Mouse (Mus musculus) limb, embryonic 15.5 days (tissue): ENCODE results near the gene Hbq1a. TPM values are rescaled to one million over a fixed set of nuclear protein-coding genes. Genes with fewer than 3 reads are reported as not detected.
A peak's percentile ranks its signal among the peaks of the same experiment; 100 is the strongest.
"Not testable (repeated sequence)": the region's sequence is repeated elsewhere in the genome, so short reads cannot be mapped to it uniquely, and the experiment has no call there.

Experiments
- ATAC-seq: fragments of 200-750 bp; cut with Nextera tagmentation; 2 replicates; pipeline ENCODE4 v1.8.0; 2017; ENCODE audit warnings: low read depth, moderate TSS enrichment; ENCODE audit not compliant: insufficient number of reproducible peaks, low FRiP score, low TSS enrichment
- H3K27ac ChIP-seq: fragments of 300-500 bp; sonication (generic); 2 replicates; pipeline ENCODE4 v1.5.1; 2015; ENCODE audit warnings: moderate library complexity, mild to moderate bottlenecking, inconsistent platforms
- H3K27me3 ChIP-seq: fragments of 300-500 bp; sonication (generic); 2 replicates; pipeline ENCODE4 v1.6.1; 2015; ENCODE audit warnings: inconsistent platforms
- H3K36me3 ChIP-seq: fragments of 300-500 bp; sonication (generic); 2 replicates; pipeline ENCODE4 v1.6.1; 2015; ENCODE audit warnings: inconsistent platforms
- H3K4me1 ChIP-seq: fragments of 300-500 bp; sonication (generic); 2 replicates; pipeline ENCODE4 v1.6.1; 2015; ENCODE audit warnings: inconsistent platforms
- H3K4me2 ChIP-seq: fragments of 300-500 bp; sonication (generic); 2 replicates; pipeline ENCODE4 v1.6.1; 2015; ENCODE audit warnings: mild to moderate bottlenecking, inconsistent platforms
- H3K4me3 ChIP-seq: fragments of 300-500 bp; sonication (generic); 2 replicates; pipeline ENCODE4 v1.5.1; 2015; ENCODE audit warnings: mild to moderate bottlenecking, inconsistent platforms
- H3K9ac ChIP-seq: fragments of 300-500 bp; sonication (generic); 2 replicates; pipeline ENCODE4 v1.6.1; 2015; ENCODE audit warnings: inconsistent platforms
- H3K9me3 ChIP-seq: fragments of 300-500 bp; sonication (generic); 2 replicates; pipeline ENCODE4 v1.6.1; 2016; ENCODE audit warnings: inconsistent platforms
- WGBS: fragments of 180-500 bp; shearing (Covaris S2); methylation state at CpG from one replicate; pipeline ENCODE4 v1.1.7; 2015; 5-methylcytosine and 5-hydroxymethylcytosine counted together
- polyA plus RNA-seq: library from polyadenylated mRNA; unstranded; fragments of >200 nt; fragmentation: Nextera tagmentation; extraction: Ambion mirVana; gene quantifications from 2 replicates; pipeline ENCODE4 v1.2.1, GENCODE M21; 2015

Hbq1a gene
- 0.78 and 0.79 TPM in 2 replicates for polyA plus RNA-seq

DNA sequence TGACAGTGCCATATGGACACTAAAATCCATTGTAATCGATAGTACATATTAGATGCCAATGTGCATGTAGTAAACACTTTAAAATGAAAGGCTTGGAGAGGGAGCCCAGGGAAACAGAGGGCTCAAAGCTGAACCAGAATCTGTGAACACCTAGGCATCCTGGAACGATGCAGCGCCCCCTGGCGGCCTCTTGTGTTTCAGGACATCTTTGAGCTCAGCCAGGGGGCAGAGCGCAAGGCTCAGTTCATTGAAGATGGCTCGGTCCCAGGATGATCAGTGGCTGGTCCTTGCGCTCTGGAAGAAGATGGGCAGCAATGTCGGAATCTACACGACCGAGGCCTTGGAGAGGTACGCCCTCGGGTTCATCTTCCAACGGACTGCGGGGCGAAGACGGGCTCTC, at the start of gene Hbq1a:
Gene Hbq1a (plus strand): TSS at position 205 of the 400 bp plus-strand sequence.
- H3K9ac ChIP-seq, H3K36me3 ChIP-seq, H3K4me1 ChIP-seq, ATAC-seq, H3K27ac ChIP-seq, H3K9me3 ChIP-seq: not testable (repeated sequence)
- H3K4me2 ChIP-seq = peak within 1 kb of the TSS; percentile 38
- peak within 1 kb of the TSS; percentile 23 for H3K4me3 ChIP-seq
- peaks cover 13% of the 10 kb centered on the region for H3K27me3 ChIP-seq
- 7% methylated on average over 16 of the region's 16 CpGs for WGBS

DNA sequence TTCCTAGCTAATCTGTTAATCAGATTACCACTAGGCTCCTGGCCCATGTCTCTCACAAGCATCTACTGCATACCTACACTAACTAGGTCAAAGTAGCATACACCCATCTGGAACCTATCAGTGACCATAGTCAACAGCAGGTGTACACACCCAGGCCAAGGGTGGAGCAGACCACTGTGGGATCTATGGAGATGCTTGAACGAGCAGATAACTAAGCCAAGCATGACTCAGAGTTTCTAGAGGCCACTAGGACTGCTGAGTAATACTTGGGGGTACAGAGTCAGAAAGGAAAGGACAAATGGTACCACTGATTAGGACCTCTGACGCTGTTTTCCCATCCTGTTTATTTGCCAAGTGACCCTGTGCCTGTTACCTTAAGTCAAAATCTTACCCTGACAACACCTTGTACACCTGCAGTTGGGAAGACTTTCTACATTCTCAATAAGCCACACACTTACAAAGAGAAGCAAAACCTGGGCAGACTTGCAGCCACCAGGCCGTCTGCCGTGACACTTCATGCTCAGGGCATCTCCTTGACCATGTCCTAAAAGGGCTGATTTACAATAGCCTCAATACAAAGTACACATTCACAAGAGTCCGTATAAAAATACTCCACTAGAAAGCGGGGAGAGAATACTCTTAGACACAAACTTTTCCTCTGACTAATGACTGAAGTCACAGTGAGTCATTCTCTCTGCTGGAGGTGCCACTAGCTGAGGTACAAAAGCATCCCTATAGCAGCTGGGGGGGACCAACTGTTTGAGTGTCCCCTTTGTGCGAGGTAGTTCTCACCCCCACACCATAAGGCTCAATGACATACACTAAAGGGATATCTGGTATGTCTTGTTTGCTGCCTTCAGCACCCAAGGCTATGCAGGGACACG, 48.7 kb upstream of the Hbq1a start:
- H3K27ac ChIP-seq = no peak overlapping the region
- H3K36me3 ChIP-seq = peaks cover 79% of the 10 kb centered on the region
- 84% methylated on average over 8 of the region's 8 CpGs for WGBS
- no peaks in the 10 kb centered on the region for H3K4me1 ChIP-seq
- ATAC-seq = no peak
- no peaks in the 10 kb centered on the region for H3K9me3 ChIP-seq
- H3K9ac ChIP-seq = no peak overlapping the region
- no peak overlapping the region for H3K4me3 ChIP-seq
- H3K27me3 ChIP-seq = no peaks in the 10 kb centered on the region
- H3K4me2 ChIP-seq = no peak overlapping the region

DNA sequence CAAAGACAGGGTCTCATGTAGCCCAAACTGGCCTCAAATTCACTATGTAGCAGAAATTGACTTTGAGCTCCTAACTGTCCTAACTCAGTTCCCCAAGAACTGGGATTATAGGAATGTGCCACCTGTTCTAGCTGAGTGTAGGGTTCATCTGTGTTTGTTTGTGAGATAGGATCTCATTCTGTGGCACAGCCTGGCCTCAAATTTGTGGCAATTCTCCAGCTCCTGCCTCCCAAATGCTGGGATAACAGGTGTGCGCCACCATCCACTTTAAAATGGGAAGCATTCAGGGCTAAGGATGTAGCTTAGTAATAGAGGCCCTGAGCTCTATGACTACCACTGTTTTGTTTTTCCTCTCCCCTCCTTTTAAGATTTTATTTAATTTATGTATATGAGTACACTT, 46.7 kb upstream of the Hbq1a start:
- no peaks in the 10 kb centered on the region for H3K4me1 ChIP-seq
- no peak for ATAC-seq
- no peak overlapping the region for H3K4me2 ChIP-seq
- H3K9ac ChIP-seq = no peak overlapping the region
- no peaks in the 10 kb centered on the region for H3K27me3 ChIP-seq
- H3K4me3 ChIP-seq = no peak overlapping the region
- no peak overlapping the region for H3K27ac ChIP-seq
- 100% methylated on average over 1 of the region's 1 CpGs for WGBS
- peaks cover 62% of the 10 kb centered on the region for H3K36me3 ChIP-seq
- H3K9me3 ChIP-seq = no peaks in the 10 kb centered on the region

DNA sequence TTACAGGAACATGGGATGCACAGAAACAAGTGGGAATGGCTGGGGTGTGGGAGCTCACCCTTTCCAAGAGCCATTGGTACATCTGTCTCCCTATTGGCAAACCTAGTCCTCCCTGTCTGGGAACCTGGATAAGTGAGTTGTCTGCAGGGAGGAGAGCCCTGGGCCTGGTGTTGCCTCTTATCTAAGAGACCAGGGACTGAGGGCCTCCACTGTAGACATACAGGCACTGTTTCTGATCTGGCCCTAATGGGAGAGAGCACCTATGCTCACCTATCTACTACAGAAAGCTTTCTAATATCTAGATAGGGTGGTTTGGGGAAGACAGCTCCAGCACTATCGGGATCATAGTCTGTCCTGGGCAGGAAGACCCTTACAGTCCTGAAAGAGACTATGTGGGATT, 43.7 kb upstream of the Hbq1a start:
- H3K36me3 ChIP-seq = peaks cover 45% of the 10 kb centered on the region
- no peak for ATAC-seq

DNA sequence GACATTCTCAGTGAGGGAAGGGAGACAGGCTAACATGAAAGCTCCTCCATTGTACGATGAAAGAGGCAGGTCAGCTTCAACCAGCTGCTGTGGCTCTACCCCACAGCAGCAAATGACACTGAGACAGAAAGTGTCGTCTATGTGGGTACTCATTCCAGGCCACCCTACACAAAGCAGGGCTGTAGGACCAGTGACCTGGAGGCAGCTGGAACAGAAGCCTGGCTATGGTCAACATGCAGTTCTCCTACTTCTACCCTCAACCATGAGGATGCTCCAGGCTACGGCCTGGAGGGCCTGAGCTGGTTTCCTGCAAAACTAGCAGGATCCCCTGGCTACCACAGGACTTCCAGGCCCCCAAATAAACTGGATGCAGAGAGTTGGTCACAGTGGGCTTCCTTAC, 43.3 kb upstream of the Hbq1a start:
- Histone ChIP-seq H3K27me3 (no peaks in the 10 kb centered on the region), H3K4me1 (no peaks in the 10 kb centered on the region), H3K4me2 (no peak overlapping the region), H3K4me3 (no peak overlapping the region), H3K36me3 (peaks cover 43% of the 10 kb centered on the region), H3K9ac (no peak overlapping the region), H3K9me3 (no peaks in the 10 kb centered on the region), H3K27ac (no peak overlapping the region)
- no peak for ATAC-seq
- WGBS = 88% methylated on average over 3 of the region's 3 CpGs

More for the DNA sequence above, 43.7 kb upstream of the Hbq1a start:
- Histone ChIP-seq H3K27me3 (no peaks in the 10 kb centered on the region), H3K4me3 (no peak overlapping the region), H3K4me1 (no peaks in the 10 kb centered on the region), H3K4me2 (no peak overlapping the region), H3K27ac (no peak overlapping the region), H3K9me3 (no peaks in the 10 kb centered on the region), H3K9ac (no peak overlapping the region)
- 93% methylated on average over 1 of the region's 1 CpGs for WGBS

DNA sequence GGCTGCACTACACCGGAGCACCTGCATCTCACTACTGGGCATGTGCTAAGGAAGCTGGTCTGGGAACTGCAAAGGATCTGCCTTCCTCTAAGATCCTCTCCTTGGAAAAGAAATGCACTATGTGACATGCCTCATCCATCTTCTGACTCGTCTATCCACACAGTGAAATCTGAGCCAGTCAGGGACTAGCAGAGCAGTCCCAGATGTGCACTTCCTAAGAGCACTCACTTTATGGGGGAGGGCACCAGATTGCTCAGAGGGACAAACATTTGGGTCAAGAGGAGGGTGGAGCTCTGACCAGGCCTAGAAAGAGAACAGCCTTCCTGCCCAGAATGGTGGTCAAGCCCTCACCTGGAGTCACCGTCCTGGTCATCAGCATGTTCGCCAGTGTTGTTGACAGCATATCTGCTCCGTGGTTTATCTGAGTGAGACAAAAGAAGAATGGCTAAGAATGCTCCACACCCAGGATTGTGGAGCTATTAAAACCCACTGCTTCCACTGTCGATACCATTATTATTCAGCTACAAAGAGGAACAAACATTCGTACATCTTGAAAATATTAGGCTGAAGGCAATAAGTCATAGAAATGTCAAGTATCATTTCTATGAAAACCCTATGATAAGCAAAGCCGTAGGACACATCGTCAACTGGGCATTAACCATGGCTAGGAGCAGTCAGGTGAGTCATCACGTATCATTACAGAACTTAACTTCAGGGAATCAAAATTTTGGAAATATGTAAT, 37.0 kb upstream of the Hbq1a start:
- Histone ChIP-seq H3K9ac (no peak overlapping the region), H3K36me3 (peaks cover 14% of the 10 kb centered on the region), H3K4me2 (no peak overlapping the region), H3K27ac (no peak overlapping the region), H3K9me3 (no peaks in the 10 kb centered on the region), H3K4me1 (peaks cover 9% of the 10 kb centered on the region), H3K4me3 (no peak overlapping the region), H3K27me3 (no peaks in the 10 kb centered on the region)
- no peak for ATAC-seq
- WGBS = 70% methylated on average over 10 of the region's 10 CpGs

DNA sequence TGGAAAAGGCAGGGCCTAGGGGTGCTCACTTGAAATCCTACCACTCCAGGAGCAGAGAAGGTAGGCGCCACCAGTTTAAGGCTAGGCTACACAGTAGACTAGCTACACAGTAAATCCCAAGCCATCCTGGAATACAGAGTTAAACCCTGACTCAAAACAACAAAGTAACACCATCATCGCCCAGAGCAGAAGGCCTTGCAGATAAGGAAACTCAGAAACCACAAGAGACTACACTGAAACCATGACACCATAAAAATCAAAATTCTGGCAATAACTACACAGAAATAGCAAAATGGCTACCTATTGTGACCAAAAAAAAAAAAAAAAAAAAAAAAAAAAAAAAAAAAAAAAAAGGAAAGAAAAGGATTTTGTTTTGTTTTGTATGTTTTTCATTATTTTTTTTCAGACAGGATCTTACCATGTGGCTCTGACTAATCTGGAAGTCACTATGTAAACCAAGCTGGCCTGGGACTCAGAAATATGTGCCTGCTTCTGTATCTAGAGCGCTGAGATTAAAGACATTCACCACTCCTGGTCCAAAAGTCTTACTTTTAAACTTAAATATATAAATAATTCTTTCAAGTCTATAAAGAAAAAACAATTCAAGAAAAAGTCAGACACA, 34.6 kb upstream of the Hbq1a start:
- Histone ChIP-seq H3K4me2 (no peak overlapping the region), H3K9me3 (no peaks in the 10 kb centered on the region), H3K27ac (no peak overlapping the region), H3K27me3 (no peaks in the 10 kb centered on the region), H3K4me3 (no peak overlapping the region), H3K9ac (no peak overlapping the region), H3K4me1 (peaks cover 15% of the 10 kb centered on the region), H3K36me3 (peaks cover 13% of the 10 kb centered on the region)
- 87% methylated on average over 3 of the region's 3 CpGs for WGBS
- no peak for ATAC-seq

DNA sequence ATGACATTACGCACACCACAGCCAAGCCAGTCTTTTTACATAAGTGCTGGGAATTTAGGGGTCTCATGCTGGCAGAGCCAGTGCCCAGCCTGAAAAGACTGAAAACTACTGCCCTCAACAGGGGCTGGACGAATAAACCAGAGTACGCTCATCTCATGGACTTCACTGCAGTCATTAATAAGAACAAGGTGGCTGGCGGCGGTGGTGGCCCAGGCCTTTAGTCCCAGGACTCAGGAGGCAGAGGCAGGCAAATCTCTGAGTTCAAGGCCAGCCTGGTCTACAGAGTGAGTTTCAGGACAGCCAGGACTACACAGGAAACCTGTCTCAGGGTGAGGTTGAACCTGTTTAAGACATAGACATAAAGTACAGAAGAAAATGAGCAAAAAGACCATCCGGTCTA, 33.7 kb upstream of the Hbq1a start:
- Histone ChIP-seq H3K36me3 (peaks cover 7% of the 10 kb centered on the region), H3K27ac (no peak overlapping the region), H3K4me3 (no peak overlapping the region), H3K9ac (no peak overlapping the region), H3K9me3 (no peaks in the 10 kb centered on the region), H3K27me3 (no peaks in the 10 kb centered on the region), H3K4me2 (no peak overlapping the region), H3K4me1 (peaks cover 15% of the 10 kb centered on the region)
- WGBS = 96% methylated on average over 6 of the region's 6 CpGs
- no peak for ATAC-seq

DNA sequence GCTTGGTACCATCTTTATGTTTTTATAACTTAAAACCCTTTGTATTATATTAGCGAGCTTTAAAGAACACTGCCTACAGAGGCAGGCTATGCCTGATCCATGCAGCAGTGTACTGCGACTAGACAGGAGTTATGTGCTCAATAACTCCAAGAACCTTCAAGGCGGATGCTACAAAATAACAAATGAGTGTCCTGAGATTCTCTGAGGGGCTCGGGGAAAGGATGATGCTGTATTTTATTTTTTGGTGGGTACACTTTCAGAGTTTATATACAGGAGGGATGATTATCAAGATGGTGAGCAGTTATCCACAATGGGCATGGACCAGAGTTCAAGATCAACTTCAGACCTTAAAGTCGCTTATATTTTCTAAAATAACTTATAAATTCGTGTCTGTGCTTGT, 33.1 kb upstream of the Hbq1a start:
- Histone ChIP-seq H3K36me3 (peaks cover 7% of the 10 kb centered on the region), H3K27ac (peak overlapping the region; percentile 95), H3K4me2 (peak overlapping the region; percentile 56), H3K4me3 (peak overlapping the region; percentile 82), H3K9me3 (no peaks in the 10 kb centered on the region), H3K9ac (peak overlapping the region; percentile 95), H3K27me3 (no peaks in the 10 kb centered on the region), H3K4me1 (peaks cover 15% of the 10 kb centered on the region)
- 21% methylated on average over 6 of the region's 6 CpGs for WGBS
- no peak for ATAC-seq

DNA sequence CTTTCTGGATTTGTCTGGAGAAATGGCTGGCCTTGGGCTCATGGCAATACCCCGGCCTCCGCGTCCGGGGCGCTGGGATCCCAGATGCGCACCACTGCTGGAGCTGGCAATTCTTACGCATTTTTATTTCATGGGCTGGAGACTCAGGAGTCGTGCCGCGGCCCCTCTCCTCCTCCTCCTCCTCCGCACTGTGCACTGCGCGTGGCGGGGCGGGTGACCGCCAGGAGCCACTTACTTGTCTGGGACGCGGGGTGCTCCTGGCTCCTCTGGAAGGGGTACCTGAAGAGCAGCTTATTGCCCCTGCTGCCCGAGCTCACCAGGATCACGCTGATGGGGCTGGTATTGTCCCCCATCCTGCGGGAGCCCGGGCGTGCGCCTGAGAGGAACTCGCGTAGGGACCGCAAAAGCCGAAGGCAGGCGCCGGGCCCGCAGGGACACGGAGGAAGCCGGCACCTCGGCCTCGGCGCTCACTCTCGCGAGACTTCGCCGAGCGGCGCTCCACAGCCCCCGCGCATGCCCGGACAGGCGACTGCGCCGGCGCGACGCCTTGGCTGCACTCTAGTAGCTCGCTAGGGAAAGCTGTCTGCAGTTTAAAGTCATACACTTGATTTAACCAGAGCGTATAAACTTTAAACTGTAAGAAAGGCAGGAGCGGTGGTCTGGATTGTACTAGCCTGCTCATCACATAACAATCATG, 32.5 kb upstream of the Hbq1a start, which contains the start of gene Nprl3:
Gene Nprl3 (minus strand): TSS at position 520 of the 697 bp plus-strand sequence.
- H3K36me3 ChIP-seq = peaks cover 5% of the 10 kb centered on the region
- no peaks in the 10 kb centered on the region for H3K27me3 ChIP-seq
- ATAC-seq = peak; percentile 97
- peak within 1 kb of the TSS; percentile 82 for H3K4me3 ChIP-seq
- peak within 1 kb of the TSS; percentile 95 for H3K27ac ChIP-seq
- no peaks in the 10 kb centered on the region for H3K9me3 ChIP-seq
- H3K4me1 ChIP-seq = peaks cover 15% of the 10 kb centered on the region
- H3K9ac ChIP-seq = peak within 1 kb of the TSS; percentile 95
- WGBS = under 1% methylated on average over 54 of the region's 54 CpGs
- H3K4me2 ChIP-seq = peak within 1 kb of the TSS; percentile 56

DNA sequence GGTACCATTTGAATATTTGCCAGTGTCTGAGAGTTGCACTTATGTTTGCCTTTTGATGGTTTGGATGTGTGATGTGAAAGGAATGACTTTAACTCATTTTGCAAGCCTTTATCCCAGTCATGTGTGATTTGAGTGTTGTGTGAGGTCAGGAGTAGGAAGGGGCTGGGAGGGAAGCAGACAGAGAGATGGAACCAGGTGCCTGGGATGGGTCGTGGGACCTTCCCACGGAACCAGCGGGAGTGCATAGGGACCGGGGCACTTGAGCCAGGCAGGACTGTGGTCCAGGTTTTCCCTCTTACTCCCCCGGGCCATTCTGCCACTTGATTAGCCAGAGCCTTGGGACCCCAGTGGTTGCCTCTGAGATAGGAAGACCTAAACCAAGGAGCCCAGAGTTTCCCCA, 31.9 kb upstream of the Hbq1a start:
- no peaks in the 10 kb centered on the region for H3K36me3 ChIP-seq
- H3K4me2 ChIP-seq = peak overlapping the region; percentile 56
- peak overlapping the region; percentile 95 for H3K27ac ChIP-seq
- H3K27me3 ChIP-seq = no peaks in the 10 kb centered on the region
- H3K9ac ChIP-seq = peak overlapping the region; percentile 95
- peak overlapping the region; percentile 82 for H3K4me3 ChIP-seq
- no peaks in the 10 kb centered on the region for H3K9me3 ChIP-seq
- H3K4me1 ChIP-seq = peaks cover 15% of the 10 kb centered on the region
- ATAC-seq = no peak
- 17% methylated on average over 5 of the region's 5 CpGs for WGBS
